Mouse (Mus musculus) forebrain, embryonic 16.5 days (tissue): ENCODE data around the gene Siglecf. TPM values are rescaled to one million over a fixed set of nuclear protein-coding genes. Genes with fewer than 3 reads are reported as not detected.

Experiments used
- ATAC-seq: fragments of 200-750 bp; cut with Nextera tagmentation; 2 replicates; pipeline ENCODE4 v1.8.0; 2017; ENCODE audit warnings: mild to moderate bottlenecking, moderate library complexity
- H3K27ac ChIP-seq: fragments of 300-500 bp; sonication (generic); 2 replicates; pipeline ENCODE4 v1.5.1; 2014; ENCODE audit warnings: low read length, control low read depth
- H3K27me3 ChIP-seq: fragments of 300-500 bp; sonication (generic); replicated peaks from 2 replicates; pipeline ENCODE4 v1.6.1; 2014; ENCODE audit warnings: low read length; ENCODE audit not compliant: control insufficient read depth, insufficient read depth
- H3K36me3 ChIP-seq: fragments of 300-500 bp; sonication (generic); 2 replicates; pipeline ENCODE4 v1.6.1; 2014; ENCODE audit not compliant: control insufficient read depth, insufficient read depth
- H3K4me1 ChIP-seq: fragments of 300-500 bp; sonication (generic); replicated peaks from 2 replicates; pipeline ENCODE4 v1.6.1; 2014; ENCODE audit warnings: low read length; ENCODE audit not compliant: control insufficient read depth, insufficient read depth
- H3K4me2 ChIP-seq: fragments of 300-500 bp; sonication (generic); 2 replicates; pipeline ENCODE4 v1.6.1; 2014; ENCODE audit warnings: mild to moderate bottlenecking, low read length, control low read depth
- H3K4me3 ChIP-seq: fragments of 300-500 bp; sonication (generic); replicated peaks from 2 replicates; pipeline ENCODE4 v1.5.1; 2014; ENCODE audit warnings: mild to moderate bottlenecking, low read length, control low read depth
- H3K9ac ChIP-seq: fragments of 300-500 bp; sonication (generic); replicated peaks from 2 replicates; pipeline ENCODE4 v1.6.1; 2014; ENCODE audit warnings: low read depth, low read length, control low read depth
- H3K9me3 ChIP-seq: fragments of 300-500 bp; sonication (generic); 2 replicates; pipeline ENCODE4 v1.6.1; 2016; ENCODE audit warnings: low read length; ENCODE audit not compliant: control insufficient read depth
- WGBS: fragments of 180-500 bp; shearing (Covaris S2); extraction: QIAGEN DNeasy Blood & Tissue Kit; methylation state at CpG from one replicate; pipeline ENCODE4 v1.1.7; 2014; 5-methylcytosine and 5-hydroxymethylcytosine counted together
- polyA plus RNA-seq: library from polyadenylated mRNA; unstranded; fragments of >200 nt; fragmentation: Nextera tagmentation; extraction: Ambion mirVana; gene quantifications from 2 replicates; pipeline ENCODE4 v1.2.1, GENCODE M21; 2015

Siglecf gene
- polyA plus RNA-seq, 1 experiment from 2014 or later, result 0.22 TPM

DNA sequence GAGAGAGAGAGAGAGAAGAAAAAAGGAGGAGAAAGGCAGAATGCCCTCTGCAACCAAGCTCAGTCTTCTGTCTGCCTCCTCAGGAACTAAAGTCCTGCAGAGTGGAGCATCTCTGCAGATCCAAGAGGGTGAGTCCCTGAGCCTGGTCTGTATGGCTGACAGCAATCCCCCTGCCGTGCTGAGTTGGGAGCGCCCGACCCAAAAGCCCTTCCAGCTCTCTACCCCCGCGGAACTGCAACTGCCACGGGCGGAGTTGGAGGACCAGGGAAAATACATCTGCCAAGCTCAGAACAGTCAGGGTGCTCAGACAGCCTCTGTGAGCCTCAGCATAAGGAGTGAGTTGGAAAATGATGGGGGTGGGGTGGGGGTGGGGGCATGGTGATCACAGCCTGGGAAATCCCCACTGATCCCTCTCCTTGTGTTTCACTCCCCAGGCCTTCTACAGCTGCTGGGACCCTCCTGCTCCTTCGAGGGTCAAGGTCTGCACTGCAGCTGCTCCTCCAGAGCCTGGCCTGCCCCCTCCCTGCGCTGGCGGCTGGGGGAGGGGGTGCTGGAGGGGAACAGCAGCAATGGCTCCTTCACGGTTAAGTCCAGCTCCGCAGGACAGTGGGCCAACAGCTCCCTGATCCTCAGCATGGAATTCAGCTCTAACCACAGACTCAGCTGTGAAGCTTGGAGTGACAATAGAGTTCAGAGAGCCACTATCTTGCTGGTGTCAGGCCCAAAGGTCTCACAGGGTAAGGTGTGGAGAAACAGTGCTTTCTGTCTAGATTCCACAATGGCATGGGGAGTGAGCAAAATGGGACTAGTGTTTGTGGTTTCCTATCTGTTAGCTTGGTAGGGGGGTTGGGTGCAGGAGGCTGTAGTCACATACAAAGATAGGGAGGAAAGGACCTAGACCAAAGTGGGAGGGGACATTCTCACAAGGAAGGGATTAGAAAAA is 4.0 kb downstream of the Siglecf start:
- Histone ChIP-seq H3K36me3 (no peaks in the 10 kb centered on the region), H3K4me1 (no peaks in the 10 kb centered on the region), H3K9me3 (no peaks in the 10 kb centered on the region), H3K4me3 (no peak overlapping the region), H3K27ac (no peak overlapping the region), H3K4me2 (no peak overlapping the region), H3K27me3 (no peaks in the 10 kb centered on the region), H3K9ac (no peak overlapping the region)
- no peak for ATAC-seq
- WGBS, result 8% methylated on average over 11 of the region's 12 CpGs

DNA sequence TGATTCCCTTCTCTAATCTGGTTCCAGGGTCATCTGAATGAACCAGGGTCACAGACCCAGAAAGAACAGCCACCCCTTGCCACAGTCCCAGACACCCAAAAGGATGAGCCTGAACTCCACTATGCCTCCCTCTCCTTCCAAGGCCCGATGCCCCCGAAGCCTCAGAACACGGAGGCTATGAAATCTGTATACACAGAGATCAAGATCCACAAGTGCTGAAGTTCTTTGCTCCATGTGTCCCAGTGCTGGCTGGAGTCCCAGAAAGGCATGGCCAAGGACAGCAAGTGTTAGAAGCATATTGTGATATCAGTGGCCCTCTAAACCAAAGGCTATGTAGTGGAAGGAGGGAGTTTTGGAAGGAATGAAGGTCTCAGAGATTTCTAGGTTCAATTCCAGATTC is 7.4 kb downstream of the Siglecf start:
- Histone ChIP-seq H3K9me3 (no peaks in the 10 kb centered on the region), H3K9ac (no peak overlapping the region), H3K4me2 (no peak overlapping the region), H3K4me3 (no peak overlapping the region), H3K27me3 (no peaks in the 10 kb centered on the region), H3K36me3 (no peaks in the 10 kb centered on the region), H3K4me1 (no peaks in the 10 kb centered on the region), H3K27ac (no peak overlapping the region)
- 87% methylated on average over 3 of the region's 3 CpGs for WGBS
- ATAC-seq, result no peak

- Histone ChIP-seq H3K9me3 (no peaks in the 10 kb centered on the region), H3K36me3 (no peaks in the 10 kb centered on the region), H3K4me1 (no peaks in the 10 kb centered on the region), H3K27me3 (no peaks in the 10 kb centered on the region), H3K4me2 (no peak overlapping the region), H3K27ac (no peak overlapping the region), H3K4me3 (no peak overlapping the region), H3K9ac (no peak overlapping the region)
- WGBS, result 87% methylated on average over 1 of the region's 1 CpGs
- ATAC-seq, result no peak
Measured at GRCm38 (mm10) chr7:43361442-43361841, 10.3 kb downstream of the Siglecf start.

- Histone ChIP-seq H3K36me3 (no peaks in the 10 kb centered on the region), H3K4me1 (no peaks in the 10 kb centered on the region), H3K4me2 (no peak overlapping the region), H3K27me3 (no peaks in the 10 kb centered on the region), H3K4me3 (no peak overlapping the region), H3K9ac (no peak overlapping the region), H3K9me3 (no peaks in the 10 kb centered on the region), H3K27ac (no peak overlapping the region)
- ATAC-seq, result no peak
- 76% methylated on average over 4 of the region's 4 CpGs for WGBS
Measured at GRCm38 (mm10) chr7:43362021-43362420, 10.9 kb downstream of the Siglecf start.

DNA sequence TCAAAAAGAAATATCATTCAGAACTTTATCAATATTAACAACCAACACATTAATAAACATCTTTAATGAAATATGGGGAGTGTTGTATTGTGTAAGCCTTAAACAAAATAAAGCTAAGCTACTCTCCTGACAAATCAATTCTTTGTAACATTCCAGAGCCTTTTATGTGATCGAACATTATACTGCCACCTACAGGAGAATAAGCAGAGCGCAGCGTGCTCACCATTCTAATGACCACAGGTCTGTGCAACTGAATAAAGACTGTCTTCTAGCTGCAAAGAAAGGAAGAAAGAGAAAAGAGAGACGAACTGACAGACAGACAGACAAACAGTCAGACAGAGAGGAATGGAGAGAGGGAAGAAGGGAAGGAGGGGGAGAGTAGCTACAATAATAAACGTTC is 27.1 kb downstream of the Siglecf start:
- no peak overlapping the region for H3K4me2 ChIP-seq
- no peak overlapping the region for H3K4me3 ChIP-seq
- H3K4me1 ChIP-seq, result no peaks in the 10 kb centered on the region
- no peak for ATAC-seq
- H3K36me3 ChIP-seq, result no peaks in the 10 kb centered on the region
- H3K9ac ChIP-seq, result no peak overlapping the region
- no peaks in the 10 kb centered on the region for H3K9me3 ChIP-seq
- H3K27me3 ChIP-seq, result no peaks in the 10 kb centered on the region
- no peak overlapping the region for H3K27ac ChIP-seq
- 19% methylated on average over 5 of the region's 5 CpGs for WGBS

DNA sequence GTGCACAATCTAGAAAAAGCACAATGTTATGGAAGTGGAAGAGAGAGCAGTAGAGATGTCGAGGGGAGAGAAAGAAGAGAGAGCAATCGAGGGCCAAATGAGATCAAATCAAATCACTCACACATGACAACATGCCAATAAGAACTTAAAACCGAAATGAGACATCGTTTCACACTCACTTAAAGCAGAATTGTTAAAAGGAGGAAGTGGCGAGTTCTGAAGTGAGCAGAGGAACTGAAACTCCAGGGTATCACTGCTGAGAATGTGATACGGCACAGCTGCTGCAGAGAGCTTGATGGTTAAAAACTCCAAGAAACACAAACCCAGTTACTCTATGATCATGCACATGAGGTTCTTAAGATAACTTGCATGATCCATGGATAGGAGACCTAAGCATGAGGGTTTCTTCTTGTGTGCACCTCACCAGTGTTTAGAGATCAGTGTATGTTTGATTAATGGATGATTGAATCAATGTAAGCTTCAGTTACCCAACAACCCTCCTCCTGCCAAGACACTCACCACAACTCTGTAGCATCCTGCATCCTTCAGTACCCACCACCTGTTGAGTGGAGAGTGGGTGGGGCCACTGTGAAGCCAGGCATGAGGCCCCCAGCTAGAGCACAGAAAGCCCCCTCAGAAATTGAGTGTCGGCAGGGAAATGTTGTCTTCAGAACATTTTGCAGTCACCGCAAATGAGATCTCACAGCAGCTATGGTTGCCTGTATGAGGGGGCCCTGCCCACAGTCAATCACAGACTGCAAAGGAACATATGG is 41.4 kb downstream of the Siglecf start:
- no peaks in the 10 kb centered on the region for H3K27me3 ChIP-seq
- H3K36me3 ChIP-seq, result no peaks in the 10 kb centered on the region
- no peak for ATAC-seq
- no peak overlapping the region for H3K27ac ChIP-seq
- H3K9me3 ChIP-seq, result no peaks in the 10 kb centered on the region
- no peak overlapping the region for H3K9ac ChIP-seq
- no peaks in the 10 kb centered on the region for H3K4me1 ChIP-seq
- 82% methylated on average over 8 of the region's 8 CpGs for WGBS
- H3K4me2 ChIP-seq, result no peak overlapping the region
- H3K4me3 ChIP-seq, result no peak overlapping the region

- Histone ChIP-seq H3K4me1 (no peaks in the 10 kb centered on the region), H3K36me3 (no peaks in the 10 kb centered on the region), H3K27ac (no peak overlapping the region), H3K9me3 (no peaks in the 10 kb centered on the region), H3K4me3 (no peak overlapping the region), H3K4me2 (no peak overlapping the region), H3K27me3 (no peaks in the 10 kb centered on the region), H3K9ac (no peak overlapping the region)
- no peak for ATAC-seq
- WGBS, result 77% methylated on average over 2 of the region's 2 CpGs
Measured at GRCm38 (mm10) chr7:43399501-43399900, 48.4 kb downstream of the Siglecf start.

DNA sequence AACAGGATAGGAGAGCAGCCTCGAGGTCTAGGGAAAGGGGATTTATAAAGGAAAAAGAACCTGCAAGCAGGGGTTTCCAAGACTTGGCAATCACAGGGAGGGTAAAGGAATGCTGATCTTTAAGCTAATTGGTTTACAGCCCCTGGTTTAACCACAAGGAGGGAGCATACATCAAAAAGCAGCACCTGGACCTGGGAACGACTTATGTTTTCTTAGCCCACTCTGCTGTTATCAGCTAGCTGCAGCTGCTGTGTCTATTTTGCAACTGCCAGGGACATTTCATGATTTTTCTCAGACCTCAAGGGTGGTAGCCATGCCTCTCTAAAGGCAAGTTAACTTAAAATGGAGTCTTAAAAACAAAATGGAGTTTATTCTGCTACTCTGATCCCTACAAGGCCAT is 51.6 kb downstream of the Siglecf start:
- no peak for ATAC-seq
- WGBS, result 56% methylated on average over 2 of the region's 2 CpGs
- no peak overlapping the region for H3K27ac ChIP-seq
- no peaks in the 10 kb centered on the region for H3K27me3 ChIP-seq
- H3K9ac ChIP-seq, result no peak overlapping the region
- H3K4me2 ChIP-seq, result no peak overlapping the region
- H3K9me3 ChIP-seq, result no peaks in the 10 kb centered on the region
- H3K36me3 ChIP-seq, result no peaks in the 10 kb centered on the region
- H3K4me1 ChIP-seq, result no peaks in the 10 kb centered on the region
- no peak overlapping the region for H3K4me3 ChIP-seq

GRCm38 (mm10) chr7:43407573-43407972 is 56.4 kb downstream of the Siglecf start:
- 82% methylated on average over 3 of the region's 3 CpGs for WGBS
- ATAC-seq, result no peak
- Histone ChIP-seq H3K36me3 (no peaks in the 10 kb centered on the region), H3K9ac (no peak overlapping the region), H3K27ac (no peak overlapping the region), H3K9me3 (no peaks in the 10 kb centered on the region), H3K4me3 (no peak overlapping the region), H3K4me1 (no peaks in the 10 kb centered on the region), H3K27me3 (no peaks in the 10 kb centered on the region), H3K4me2 (no peak overlapping the region)
